Mouse (Mus musculus) MEL (cell line): ENCODE measurements around the gene Sap30l.

Experiments used
- CTCF ChIP-seq, 3 experiments: IDR thresholded peaks in 2 of 3; conservative IDR thresholded peaks in 1 of 3; 2 replicates each; pipeline ENCODE4 v1.5.1; 2011 to 2012; ENCODE audit warnings: low read length in 3 of 3, low read depth in 2 of 3, mild to moderate bottlenecking in 2 of 3, improper control_type of control experiment in 1 of 3, inconsistent platforms in 1 of 3, mixed read lengths in 1 of 3, moderate library complexity in 1 of 3; ENCODE audit not compliant: control insufficient read depth in 1 of 3, insufficient read depth in 1 of 3, poor library complexity in 1 of 3, severe bottlenecking in 1 of 3
- EP300 ChIP-seq, 2 experiments: IDR thresholded peaks; 2 replicates each; pipeline ENCODE4 v1.6.1; 2011; ENCODE audit warnings: improper control_type of control experiment in 2 of 2, low read length in 2 of 2, low read depth in 1 of 2, mild to moderate bottlenecking in 1 of 2
- GATA1 ChIP-seq: IDR thresholded peaks from 2 replicates; pipeline ENCODE4 v1.6.1; 2011; ENCODE audit warnings: low read depth, low read length, improper control_type of control experiment
- MAX ChIP-seq: IDR thresholded peaks from 2 replicates; pipeline ENCODE4 v1.6.1; 2011; ENCODE audit warnings: low read length, improper control_type of control experiment
- MXI1 ChIP-seq: IDR thresholded peaks from 2 replicates; pipeline ENCODE4 v1.6.1; 2011; ENCODE audit warnings: mild to moderate bottlenecking, low read depth, low read length, improper control_type of control experiment
- MYB ChIP-seq: IDR thresholded peaks from 2 replicates; pipeline ENCODE4 v1.6.1; 2011; ENCODE audit warnings: mild to moderate bottlenecking, low read depth, low read length, improper control_type of control experiment
- POLR2A ChIP-seq, 2 experiments: IDR thresholded peaks; 2 replicates each; pipeline ENCODE4 v1.6.1; 2011 to 2012; ENCODE audit warnings: low read length in 2 of 2, mild to moderate bottlenecking in 2 of 2, control low read depth in 1 of 2, improper control_type of control experiment in 1 of 2, low read depth in 1 of 2, moderate library complexity in 1 of 2; ENCODE audit not compliant: control insufficient read depth in 1 of 2, insufficient read depth in 1 of 2, poor library complexity in 1 of 2
- RAD21 ChIP-seq: IDR thresholded peaks from 2 replicates; pipeline ENCODE4 v1.6.1; 2011; ENCODE audit warnings: mild to moderate bottlenecking, low read depth, low read length, improper control_type of control experiment
- SIN3A ChIP-seq: IDR thresholded peaks from 2 replicates; pipeline ENCODE4 v1.6.1; 2012; ENCODE audit warnings: low read length, improper control_type of control experiment, inconsistent platforms
- ZC3H11A ChIP-seq: IDR thresholded peaks from 2 replicates; pipeline ENCODE4 v1.6.1; 2012; ENCODE audit warnings: low read depth, mild to moderate bottlenecking, inconsistent platforms, low read length, improper control_type of control experiment

GRCm38 (mm10) chr11:57786616-57787418 lies 14.6 kb upstream of the Sap30l start:
- TF ChIP-seq ZC3H11A (no peak), EP300 (IDR thresholded peaks at IDR 0.05; ENCODE audit: low read depth in 1 of 2, low read length in 2 of 2) (no peak), MYB (no peak), MXI1 (no peak), CTCF (IDR thresholded peaks at IDR 0.05 in 2 of 3, conservative IDR thresholded peaks at IDR 0.05 in 1 of 3; ENCODE audit: control insufficient read depth in 1 of 3, insufficient read depth in 1 of 3, low read depth in 2 of 3, low read length in 3 of 3, poor library complexity in 1 of 3, severe bottlenecking in 1 of 3) (no peak; a peak in 1 of 6 replicates), POLR2A (IDR thresholded peaks at IDR 0.05; ENCODE audit: control insufficient read depth in 1 of 2, insufficient read depth in 1 of 2, low read depth in 1 of 2, low read length in 2 of 2, poor library complexity in 1 of 2) (no peak), MAX (no peak), SIN3A (no peak), RAD21 (no peak; the same call in 1 of the 2 replicates), GATA1 (no peak)
